Mouse (Mus musculus) kidney, postnatal 36 days (tissue): ENCODE results near the gene Scgb2b26.

Experiments
- DNase-seq, 2 experiments: peaks; one replicate each; pipeline ENCODE4 v3.0.0; 2021 to 2022; ENCODE audit warnings: mixed read lengths in 2 of 2

Scgb2b26 gene

DNA sequence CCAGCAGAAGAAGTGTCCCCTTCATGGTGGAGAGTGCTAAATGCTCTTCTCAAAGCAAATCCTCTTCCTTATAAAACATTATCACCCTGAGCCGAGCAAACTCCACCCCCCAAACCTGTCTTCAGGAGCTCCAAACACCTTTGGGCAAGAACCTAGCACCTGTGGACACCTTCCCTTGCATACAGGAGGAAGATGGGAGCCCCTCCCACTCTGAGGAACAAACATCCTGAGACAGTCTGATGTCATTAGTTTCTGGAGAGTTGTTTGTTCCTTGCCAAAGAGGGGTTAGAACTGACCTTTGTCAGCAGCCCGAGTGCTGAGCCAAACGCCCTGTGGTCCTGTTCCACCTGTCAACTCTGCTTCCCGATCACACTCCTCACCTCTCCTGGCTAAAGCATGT, at the start of gene Scgb2b26:
Scgb2b26 (minus strand) TSS at position 101 of the 400 bp plus-strand sequence.
- DNase-seq: no peak

GRCm38 (mm10) chr7:33982281-33982680, 37.4 kb upstream of the Scgb2b26 start:
- peak; percentile 26 to 73 for DNase-seq

- no peak for DNase-seq
Measured at GRCm38 (mm10) chr7:33902982-33903381, 41.9 kb downstream of the Scgb2b26 start.

- no peak for DNase-seq
Measured at GRCm38 (mm10) chr7:33900803-33901202, 44.0 kb downstream of the Scgb2b26 start.

DNA sequence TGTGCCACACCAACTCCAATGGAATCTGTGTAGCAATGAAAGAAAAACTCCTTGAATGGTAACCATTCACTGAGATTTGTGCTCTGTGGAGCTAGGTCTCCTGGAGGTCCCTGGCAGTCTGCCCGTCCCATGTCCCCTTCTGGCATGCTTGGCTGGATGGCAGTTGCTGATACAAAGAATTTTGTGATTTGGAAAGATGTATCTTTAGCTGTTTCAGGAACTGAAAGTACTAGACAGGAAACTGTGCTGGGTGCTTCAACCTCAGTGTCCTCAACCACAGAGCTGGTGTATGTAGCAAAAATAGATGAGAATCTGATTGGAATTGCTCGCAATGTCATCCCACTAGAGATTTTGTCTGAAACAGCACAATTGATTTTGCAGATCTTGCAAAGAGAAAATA, 44.8 kb downstream of the Scgb2b26 start:
- DNase-seq: peak in 1 of 2 experiments; percentile 18
